Mouse (Mus musculus): Measurements from ENCODE around the gene Myo5a. TPM values are rescaled to one million over a fixed set of nuclear protein-coding genes. Genes with fewer than 3 reads are reported as not detected.

The Myo5a gene
- polyA plus RNA-seq, 1 experiment = 11.1 TPM

GRCm38 (mm10) chr9:75043191-75043590 is 27.6 kb upstream of the Myo5a start:
- TF ChIP-seq POLR2A (IDR thresholded peaks at IDR 0.05; ENCODE audit: low read depth, low read length) (no peak), CTCF (IDR thresholded peaks at IDR 0.05; ENCODE audit: extremely low read depth, insufficient read depth, insufficient read length, insufficient replicate concordance) (no peak)
- H3K27me3 ChIP-seq (ENCODE audit: control insufficient read depth, insufficient read depth, low read length) = no peaks in the 10 kb centered on the region
- H3K36me3 ChIP-seq (ENCODE audit: control insufficient read depth, insufficient read depth, low read length) = peaks cover 2% of the 10 kb centered on the region; the same call in 1 of the 2 replicates
- WGBS = 88% methylated on average over 2 of the region's 2 CpGs
- no peak overlapping the region for H3K27ac ChIP-seq (ENCODE audit: insufficient read depth, low read length)
- no peak overlapping the region for H3K4me3 ChIP-seq (ENCODE audit: extremely low read depth, insufficient read depth, insufficient read length)
- no peak for DNase-seq (ENCODE audit: low read depth in 1 of 2, low spot score in 2 of 2)
- peaks cover 4% of the 10 kb centered on the region; the same call in 1 of the 2 replicates for H3K4me1 ChIP-seq (ENCODE audit: control insufficient read depth, insufficient read depth, insufficient read length)

GRCm38 (mm10) chr9:75047079-75047478 is 23.7 kb upstream of the Myo5a start:
- H3K27ac ChIP-seq (ENCODE audit: insufficient read depth, low read length) = no peak overlapping the region
- no peak overlapping the region for H3K4me3 ChIP-seq (ENCODE audit: extremely low read depth, insufficient read depth, insufficient read length)
- no peaks in the 10 kb centered on the region; the same call in 1 of the 2 replicates for H3K4me1 ChIP-seq (ENCODE audit: control insufficient read depth, insufficient read depth, insufficient read length)
- peaks cover 2% of the 10 kb centered on the region; the same call in 1 of the 2 replicates for H3K36me3 ChIP-seq (ENCODE audit: control insufficient read depth, insufficient read depth, low read length)
- no peak for DNase-seq (ENCODE audit: low read depth in 1 of 2, low spot score in 2 of 2)
- no peaks in the 10 kb centered on the region for H3K27me3 ChIP-seq (ENCODE audit: control insufficient read depth, insufficient read depth, low read length)
- TF ChIP-seq CTCF (IDR thresholded peaks at IDR 0.05; ENCODE audit: extremely low read depth, insufficient read depth, insufficient read length, insufficient replicate concordance) (no peak), POLR2A (IDR thresholded peaks at IDR 0.05; ENCODE audit: low read depth, low read length) (no peak)

GRCm38 (mm10) chr9:75049100-75049499 is 21.7 kb upstream of the Myo5a start:
- no peak for DNase-seq (ENCODE audit: low read depth in 1 of 2, low spot score in 2 of 2)
- no peaks in the 10 kb centered on the region; the same call in 1 of the 2 replicates for H3K4me1 ChIP-seq (ENCODE audit: control insufficient read depth, insufficient read depth, insufficient read length)
- no peak for TF ChIP-seq POLR2A (IDR thresholded peaks at IDR 0.05; ENCODE audit: low read depth, low read length)
- no peak for TF ChIP-seq CTCF (IDR thresholded peaks at IDR 0.05; ENCODE audit: extremely low read depth, insufficient read depth, insufficient read length, insufficient replicate concordance)
- no peak overlapping the region for H3K27ac ChIP-seq (ENCODE audit: insufficient read depth, low read length)
- H3K36me3 ChIP-seq (ENCODE audit: control insufficient read depth, insufficient read depth, low read length) = peaks cover 2% of the 10 kb centered on the region; the same call in 1 of the 2 replicates
- H3K4me3 ChIP-seq (ENCODE audit: extremely low read depth, insufficient read depth, insufficient read length) = no peak overlapping the region
- 55% methylated on average over 3 of the region's 3 CpGs for WGBS
- no peaks in the 10 kb centered on the region for H3K27me3 ChIP-seq (ENCODE audit: control insufficient read depth, insufficient read depth, low read length)

- Histone ChIP-seq H3K27ac (ENCODE audit: insufficient read depth, low read length) (no peak overlapping the region), H3K36me3 (ENCODE audit: control insufficient read depth, insufficient read depth, low read length) (peaks cover 2% of the 10 kb centered on the region; the same call in 1 of the 2 replicates), H3K27me3 (ENCODE audit: control insufficient read depth, insufficient read depth, low read length) (no peaks in the 10 kb centered on the region), H3K4me1 (ENCODE audit: control insufficient read depth, insufficient read depth, insufficient read length) (no peaks in the 10 kb centered on the region; the same call in 1 of the 2 replicates), H3K4me3 (ENCODE audit: extremely low read depth, insufficient read depth, insufficient read length) (no peak overlapping the region)
- DNase-seq (ENCODE audit: low read depth in 1 of 2, low spot score in 2 of 2) = peak; percentile 58 to 68
- TF ChIP-seq CTCF (IDR thresholded peaks at IDR 0.05; ENCODE audit: extremely low read depth, insufficient read depth, insufficient read length, insufficient replicate concordance) = peak; percentile 76; the same call in 1 of the 2 replicates
- no peak for TF ChIP-seq POLR2A (IDR thresholded peaks at IDR 0.05; ENCODE audit: low read depth, low read length)
- 27% methylated on average over 3 of the region's 3 CpGs for WGBS
These were observed 20.8 kb upstream of the Myo5a start for GRCm38 (mm10) chr9:75050003-75050402.

GRCm38 (mm10) chr9:75051841-75052240 is 19.0 kb upstream of the Myo5a start:
- Histone ChIP-seq H3K27ac (ENCODE audit: insufficient read depth, low read length) (no peak overlapping the region), H3K4me1 (ENCODE audit: control insufficient read depth, insufficient read depth, insufficient read length) (no peaks in the 10 kb centered on the region; the same call in 1 of the 2 replicates), H3K27me3 (ENCODE audit: control insufficient read depth, insufficient read depth, low read length) (no peaks in the 10 kb centered on the region), H3K36me3 (ENCODE audit: control insufficient read depth, insufficient read depth, low read length) (peaks cover 4% of the 10 kb centered on the region; the same call in 1 of the 2 replicates), H3K4me3 (ENCODE audit: extremely low read depth, insufficient read depth, insufficient read length) (no peak overlapping the region)
- DNase-seq (ENCODE audit: low read depth in 1 of 2, low spot score in 2 of 2) = no peak
- WGBS = 84% methylated on average over 4 of the region's 4 CpGs
- TF ChIP-seq POLR2A (IDR thresholded peaks at IDR 0.05; ENCODE audit: low read depth, low read length) = no peak
- no peak for TF ChIP-seq CTCF (IDR thresholded peaks at IDR 0.05; ENCODE audit: extremely low read depth, insufficient read depth, insufficient read length, insufficient replicate concordance)

GRCm38 (mm10) chr9:75055046-75055445 is 15.8 kb upstream of the Myo5a start:
- no peak overlapping the region for H3K27ac ChIP-seq (ENCODE audit: insufficient read depth, low read length)

GRCm38 (mm10) chr9:75064678-75065331 is 6.0 kb upstream of the Myo5a start:
- WGBS = 78% methylated on average over 9 of the region's 9 CpGs
- Histone ChIP-seq H3K27ac (ENCODE audit: insufficient read depth, low read length) (no peak overlapping the region), H3K27me3 (ENCODE audit: control insufficient read depth, insufficient read depth, low read length) (no peaks in the 10 kb centered on the region), H3K4me1 (ENCODE audit: control insufficient read depth, insufficient read depth, insufficient read length) (no peaks in the 10 kb centered on the region), H3K36me3 (ENCODE audit: control insufficient read depth, insufficient read depth, low read length) (peaks cover 2% of the 10 kb centered on the region; the same call in 1 of the 2 replicates), H3K4me3 (ENCODE audit: extremely low read depth, insufficient read depth, insufficient read length) (no peak overlapping the region)
- TF ChIP-seq POLR2A (IDR thresholded peaks at IDR 0.05; ENCODE audit: low read depth, low read length) (no peak), CTCF (IDR thresholded peaks at IDR 0.05; ENCODE audit: extremely low read depth, insufficient read depth, insufficient read length, insufficient replicate concordance) (no peak)
- no peak for DNase-seq (ENCODE audit: low read depth in 1 of 2, low spot score in 2 of 2)

More at GRCm38 (mm10) chr9:75055046-75055445, 15.8 kb upstream of the Myo5a start:
- Histone ChIP-seq H3K36me3 (ENCODE audit: control insufficient read depth, insufficient read depth, low read length) (peaks cover 15% of the 10 kb centered on the region), H3K4me3 (ENCODE audit: extremely low read depth, insufficient read depth, insufficient read length) (no peak overlapping the region), H3K4me1 (ENCODE audit: control insufficient read depth, insufficient read depth, insufficient read length) (no peaks in the 10 kb centered on the region; the same call in 1 of the 2 replicates), H3K27me3 (ENCODE audit: control insufficient read depth, insufficient read depth, low read length) (no peaks in the 10 kb centered on the region)
- no peak for DNase-seq (ENCODE audit: low read depth in 1 of 2, low spot score in 2 of 2)
- TF ChIP-seq CTCF (IDR thresholded peaks at IDR 0.05; ENCODE audit: extremely low read depth, insufficient read depth, insufficient read length, insufficient replicate concordance) = no peak
- no peak for TF ChIP-seq POLR2A (IDR thresholded peaks at IDR 0.05; ENCODE audit: low read depth, low read length)
- WGBS = 95% methylated on average over 5 of the region's 5 CpGs

Data from spleen, adult 2 months (tissue).